Mouse (Mus musculus) kidney, adult 2 months (tissue): ENCODE measurements around the gene 1110032A03Rik.

Experiments
- CTCF ChIP-seq: fragments of 200-500 bp; conservative IDR thresholded peaks from 2 replicates; pipeline ENCODE4 v1.5.1; 2011; ENCODE audit warnings: low read depth, mild to moderate bottlenecking, control low read depth, low read length, moderate library complexity, mixed read lengths; ENCODE audit not compliant: insufficient read depth, insufficient read length
- POLR2A ChIP-seq: fragments of 200-500 bp; IDR thresholded peaks from one replicate; pipeline ENCODE4 v1.6.1; 2011; ENCODE audit warnings: low read depth, low read length, control low read depth

DNA sequence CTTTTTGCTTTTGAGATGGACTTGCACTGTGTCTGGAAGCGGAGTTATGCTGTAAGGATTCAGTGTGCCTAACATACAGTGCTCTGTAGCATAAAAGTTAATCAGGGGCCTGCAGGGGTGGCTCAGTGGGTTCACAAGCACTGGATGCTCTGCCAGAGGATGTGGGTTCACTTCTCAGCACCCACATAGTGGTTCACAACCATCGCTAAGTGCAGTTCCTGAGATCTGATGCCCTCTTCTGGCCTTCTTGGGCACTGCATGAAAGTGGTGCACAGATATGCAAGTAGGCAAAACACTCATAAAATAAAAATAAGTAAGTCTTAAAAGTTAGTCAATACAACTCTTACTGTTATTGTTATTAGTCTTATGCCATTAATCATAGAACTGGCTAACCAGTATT is 6.8 kb upstream of the 1110032A03Rik start:
- no peak for TF ChIP-seq POLR2A
- TF ChIP-seq CTCF: peak; percentile 55
